Mouse (Mus musculus): ENCODE measurements around the gene Creb3.

DNA sequence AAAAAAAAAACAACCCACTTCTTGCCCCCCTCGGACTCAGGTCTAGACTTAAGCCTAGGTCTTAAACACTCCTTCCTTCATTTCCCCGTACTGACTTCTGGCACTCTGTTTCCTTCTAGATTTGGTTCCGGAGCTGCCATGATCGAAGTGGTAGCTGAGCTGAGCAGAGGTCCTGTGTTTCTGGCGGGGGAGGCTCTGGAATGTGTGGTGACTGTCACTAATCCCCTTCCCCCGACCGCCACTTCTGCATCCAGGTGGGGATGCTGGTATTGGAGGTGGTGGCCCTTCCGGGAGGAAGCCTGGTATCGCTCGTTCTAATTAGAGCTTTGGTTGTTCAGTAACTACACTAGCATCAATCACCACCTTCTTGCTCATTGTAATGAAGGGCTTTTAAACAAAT, 17.1 kb downstream of the Creb3 start:
- TF ChIP-seq EP300 (optimal IDR thresholded peaks at IDR 0.05) (no peak), CTCF (IDR thresholded peaks at IDR 0.05; ENCODE audit: low read depth) (no peak)

Data from stomach, postnatal 0 days (tissue).